Comparison of ENCODE assay signal across 27 mouse cellular contexts in the genomic region with DNA sequence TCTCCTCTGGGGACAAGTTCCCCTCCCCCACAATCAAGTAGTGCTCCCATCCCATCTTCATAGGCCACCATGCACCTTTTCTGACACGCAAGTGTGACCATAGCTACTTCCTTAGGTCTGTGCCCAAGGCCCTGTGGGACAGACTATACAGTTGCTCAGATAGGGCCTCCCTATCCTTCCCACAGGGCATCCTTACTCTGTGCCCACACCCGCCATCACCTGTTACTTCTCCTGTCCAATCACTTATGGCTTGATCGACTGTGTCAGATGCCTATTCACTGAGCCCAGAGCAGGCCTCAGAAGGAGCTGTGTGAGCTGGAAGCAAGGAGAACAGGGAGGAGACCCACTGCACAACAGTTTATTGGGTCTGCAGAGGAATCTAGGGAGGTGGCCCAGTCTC. TPM values are rescaled to one million over a fixed set of nuclear protein-coding genes. Genes with fewer than 3 reads are reported as not detected.
DNase-seq lines count a peak whose midpoint lies in the region; ATAC-seq and TF ChIP-seq lines count a peak whose summit lies in the region.
"Had no signal": no experiment of that assay in that cellular context is flagged by ENCODE, and none has a peak within 500 bp of the region (broad histone marks: within the 10 kb centered on the region; RNA-seq: fewer than 3 reads in every experiment).

No protein-coding gene starts in this region.

- no peak for TF ChIP-seq POLR2A in heart, adult 2 months (IDR thresholded peaks at IDR 0.05; ENCODE audit: insufficient read depth, low read depth, low read length)

- no peaks in the 10 kb centered on the region for H3K79me2 ChIP-seq in heart, adult 2 months (replicated peaks; ENCODE audit: control insufficient read depth, insufficient read depth, low read length)

- no peak overlapping the region; the same call in 1 of the 2 replicates for H3K4me2 ChIP-seq in liver, embryonic 11.5 days
- H3K4me2 ChIP-seq in liver, embryonic 14.5 days (ENCODE audit: low read depth): peak overlapping the region; percentile 82
- H3K4me2 ChIP-seq in liver, postnatal 0 days (ENCODE audit: low read depth, low read length): peak overlapping the region; percentile 47; the same call in 1 of the 2 replicates
- H3K4me2 ChIP-seq: embryonic facial prominence, embryonic 13.5 days; hindbrain, embryonic 14.5 days had no signal

- 0 out of 2 replicates have a peak, but pooled peaks have one; percentile 30 for ATAC-seq in liver, embryonic 11.5 days (replicated peaks; ENCODE audit: low FRiP score)
- peak; percentile 44 for ATAC-seq in liver, embryonic 14.5 days (ENCODE audit: insufficient read depth)
- ATAC-seq in liver, postnatal 0 days: no peak
- ATAC-seq: forebrain, embryonic 14.5 days; forebrain, postnatal 0 days; hindbrain, postnatal 0 days; inflammation-experienced regulatory T-cells, adult 6 months had no signal

- intact Hi-C loops in heart, adult 2 months (cut with DNase I): no loop called here

- no peaks in the 10 kb centered on the region for H3K36me3 ChIP-seq in heart, embryonic 10.5 days
- no peaks in the 10 kb centered on the region for H3K36me3 ChIP-seq in heart, adult 2 months (ENCODE audit: control insufficient read depth, insufficient read depth, low read length)
- no peaks in the 10 kb centered on the region for H3K36me3 ChIP-seq in liver, embryonic 11.5 days (ENCODE audit: control insufficient read depth, insufficient read depth, low read length)
- no peaks in the 10 kb centered on the region for H3K36me3 ChIP-seq in liver, embryonic 14.5 days (replicated peaks; ENCODE audit: control insufficient read depth, insufficient read depth, low read depth)
- H3K36me3 ChIP-seq in liver, postnatal 0 days (replicated peaks; ENCODE audit: insufficient read depth, low read length): no peaks in the 10 kb centered on the region
- H3K36me3 ChIP-seq: embryonic facial prominence, embryonic 10.5 days; embryonic facial prominence, embryonic 13.5 days; G1E; heart, embryonic 13.5 days had no signal

- no peak for TF ChIP-seq EP300 in heart, adult 2 months (IDR thresholded peaks at IDR 0.05; ENCODE audit: insufficient read depth, low read depth, low read length)
- no peak for TF ChIP-seq EP300 in liver, embryonic 14.5 days (IDR thresholded peaks at IDR 0.05; ENCODE audit: low read depth)
- TF ChIP-seq EP300 in liver, postnatal 0 days (IDR thresholded peaks at IDR 0.05; ENCODE audit: low read depth): no peak

- no peak overlapping the region for H3K9ac ChIP-seq in heart, adult 2 months (ENCODE audit: low read depth, low read length)
- H3K9ac ChIP-seq in liver, embryonic 11.5 days (ENCODE audit: low read depth, low read length): no peak overlapping the region
- H3K9ac ChIP-seq in liver, embryonic 14.5 days (replicated peaks): peak overlapping the region; percentile 46
- H3K9ac ChIP-seq in liver, postnatal 0 days (replicated peaks): no peak overlapping the region
- H3K9ac ChIP-seq: embryonic facial prominence, embryonic 13.5 days; forebrain, postnatal 0 days; heart, embryonic 13.5 days; hindbrain, embryonic 14.5 days had no signal

- H3K9me3 ChIP-seq in heart, embryonic 10.5 days: no peaks in the 10 kb centered on the region
- H3K9me3 ChIP-seq in liver, embryonic 11.5 days (ENCODE audit: control insufficient read depth, low read length): no peaks in the 10 kb centered on the region
- H3K9me3 ChIP-seq in liver, embryonic 14.5 days (ENCODE audit: control insufficient read depth, low read length): no peaks in the 10 kb centered on the region
- no peaks in the 10 kb centered on the region for H3K9me3 ChIP-seq in liver, postnatal 0 days (ENCODE audit: low read length)
- H3K9me3 ChIP-seq: embryonic facial prominence, embryonic 10.5 days; embryonic facial prominence, embryonic 13.5 days; G1E; heart, embryonic 13.5 days had no signal

- WGBS in heart, embryonic 10.5 days: 88% methylated on average over 3 of the region's 3 CpGs
- 95% methylated on average over 3 of the region's 3 CpGs for WGBS in heart, adult 2 months
- 87% methylated on average over 3 of the region's 3 CpGs for WGBS in liver, embryonic 11.5 days
- 63% methylated on average over 3 of the region's 3 CpGs for WGBS in liver, embryonic 14.5 days (ENCODE audit: insufficient replicate concordance)
- 82% methylated on average over 3 of the region's 3 CpGs for WGBS in liver, postnatal 0 days (ENCODE audit: insufficient replicate concordance)

- H3K4me3 ChIP-seq in heart, embryonic 10.5 days: no peak overlapping the region
- no peak overlapping the region for H3K4me3 ChIP-seq in heart, adult 2 months
- H3K4me3 ChIP-seq in liver, embryonic 11.5 days (ENCODE audit: low read depth, low read length): no peak overlapping the region
- H3K4me3 ChIP-seq in liver, embryonic 14.5 days (ENCODE audit: insufficient read depth in 1 of 2, low read depth in 2 of 2, low read length in 2 of 2): no peak overlapping the region
- no peak overlapping the region for H3K4me3 ChIP-seq in liver, postnatal 0 days (ENCODE audit: low read depth, low read length)
- H3K4me3 ChIP-seq: embryonic facial prominence, embryonic 10.5 days; embryonic facial prominence, embryonic 13.5 days; gastrocnemius, adult 2 months; heart, embryonic 13.5 days had no signal

- H3K27me3 ChIP-seq in heart, embryonic 10.5 days (ENCODE audit: insufficient read depth, poor library complexity, severe bottlenecking): 0 out of 2 replicates have a peak, but pooled peaks cover 4% of the 10 kb centered on the region
- H3K27me3 ChIP-seq in heart, adult 2 months (ENCODE audit: control insufficient read depth, insufficient read depth, low read length): no peaks in the 10 kb centered on the region
- no peaks in the 10 kb centered on the region for H3K27me3 ChIP-seq in liver, embryonic 11.5 days (replicated peaks; ENCODE audit: control insufficient read depth, insufficient read depth, low read length)
- no peaks in the 10 kb centered on the region for H3K27me3 ChIP-seq in liver, embryonic 14.5 days (ENCODE audit: control insufficient read depth, insufficient read depth, low read length)
- H3K27me3 ChIP-seq in liver, postnatal 0 days (ENCODE audit: insufficient read depth, low read length): no peaks in the 10 kb centered on the region
- H3K27me3 ChIP-seq: embryonic facial prominence, embryonic 13.5 days; heart, embryonic 13.5 days had no signal

- H3K4me1 ChIP-seq in heart, embryonic 10.5 days: peaks cover 68% of the 10 kb centered on the region
- H3K4me1 ChIP-seq in heart, adult 2 months (ENCODE audit: control insufficient read depth, insufficient read depth, low read length): no peaks in the 10 kb centered on the region
- peaks cover 50% of the 10 kb centered on the region for H3K4me1 ChIP-seq in liver, embryonic 11.5 days (replicated peaks; ENCODE audit: control insufficient read depth, insufficient read depth, low read length)
- peaks cover 34 to 63% of the 10 kb centered on the region in 2 experiments for H3K4me1 ChIP-seq in liver, embryonic 14.5 days (replicated peaks; ENCODE audit: control insufficient read depth in 2 of 2, insufficient read depth in 2 of 2, low read length in 1 of 2)
- H3K4me1 ChIP-seq in liver, postnatal 0 days (ENCODE audit: insufficient read depth): peaks cover 23% of the 10 kb centered on the region

- H3K27ac ChIP-seq in heart, embryonic 10.5 days: peak overlapping the region; percentile 74
- H3K27ac ChIP-seq in heart, adult 2 months: no peak overlapping the region
- peak overlapping the region; percentile 38; the same call in 1 of the 2 replicates for H3K27ac ChIP-seq in liver, embryonic 11.5 days (ENCODE audit: low read depth, low read length)
- peak overlapping the region; percentile 56 for H3K27ac ChIP-seq in liver, embryonic 14.5 days
- peak overlapping the region; percentile 34; the same call in 1 of the 2 replicates for H3K27ac ChIP-seq in liver, postnatal 0 days (ENCODE audit: low read depth)
- H3K27ac ChIP-seq: embryonic facial prominence, embryonic 10.5 days; embryonic facial prominence, embryonic 13.5 days; gastrocnemius, adult 2 months; heart, embryonic 13.5 days; hindbrain, embryonic 14.5 days; hindbrain, postnatal 0 days had no signal

- no peak for DNase-seq in heart, embryonic 10.5 days (ENCODE audit: low spot score)
- no peak for DNase-seq in heart, adult 2 months
- DNase-seq in liver, embryonic 11.5 days (ENCODE audit: low spot score): no peak
- peak in 1 of 3 experiments; percentile 41 for DNase-seq in liver, embryonic 14.5 days (ENCODE audit: low read depth in 3 of 3, low spot score in 3 of 3)
- no peak for DNase-seq in liver, postnatal 0 days
- no peak for DNase-seq in adrenal gland, adult 8-10 months
- no peak for DNase-seq in cerebellum, postnatal 10 days
- DNase-seq: adrenal gland, adult 2 months; adrenal gland, postnatal 25 days; B cell, adult 2 months; cerebellum, adult 18-20 months; cerebellum, adult 9-11 months; embryo, embryonic 11 days; forebrain, postnatal 0 days; gastrocnemius, adult 2 months; gastrocnemius, postnatal 14 days; heart, adult 11 months; heart, postnatal 14 days; heart, postnatal 4 days had no signal

- TF ChIP-seq CTCF in heart, adult 2 months (IDR thresholded peaks at IDR 0.05): no peak
- TF ChIP-seq CTCF in liver, embryonic 14.5 days (IDR thresholded peaks at IDR 0.05; ENCODE audit: low read depth): no peak
- no peak for TF ChIP-seq CTCF in liver, postnatal 0 days (IDR thresholded peaks at IDR 0.05; ENCODE audit: low read depth)

RNA-seq across cellular contexts. Expression of a gene that starts 56.6 kb away (rescaled TPM):
- polyA plus RNA-seq in heart, embryonic 10.5 days (2016; fragmentation: Nextera tagmentation; extraction: Ambion mirVana): 114 and 121 TPM in 2 replicates
- 10 to 100 TPM; 49.0 to 59.0 TPM for total RNA-seq in heart, adult 2 months (2021)
- polyA plus RNA-seq in heart, adult 2 months (2012; rRNA removed): 33.1 and 39.4 TPM in 2 replicates
- polyA plus RNA-seq in liver, embryonic 11.5 days (2014; fragmentation: Nextera tagmentation; extraction: Ambion mirVana): 97.9 and 103 TPM in 2 replicates
- polyA plus RNA-seq in liver, embryonic 14.5 days (2012; rRNA removed): 17.7 and 22.7 TPM in 2 replicates
- polyA plus RNA-seq in liver, embryonic 14.5 days (2014; fragmentation: Nextera tagmentation; extraction: Ambion mirVana): 72.6 and 80.2 TPM in 2 replicates
- 48.8 and 56.4 TPM in 2 replicates for polyA plus RNA-seq in liver, postnatal 0 days (2015; fragmentation: Nextera tagmentation; extraction: Ambion mirVana)
- total RNA-seq in adrenal gland, adult 8-10 months (2022): 100 to 1,000 TPM in 2 of 4 experiments, 10 to 100 TPM in 2; 98.6 to 149 (median 115) TPM
